Mouse (Mus musculus) ES-E14 (cell line): ENCODE measurements around the gene Pik3ap1.

Source experiments
- CHD2 ChIP-seq: IDR thresholded peaks from 2 replicates; pipeline ENCODE4 v1.6.1; 2014; ENCODE audit warnings: mild to moderate bottlenecking, low read depth, low read length, inconsistent platforms
- MAFK ChIP-seq: IDR thresholded peaks from 2 replicates; pipeline ENCODE4 v1.6.1; 2014; ENCODE audit warnings: mild to moderate bottlenecking, low read depth, low read length, inconsistent platforms; ENCODE audit not compliant: insufficient read depth
- ZC3H11A ChIP-seq: IDR thresholded peaks from 2 replicates; pipeline ENCODE4 v1.6.1; 2012; ENCODE audit warnings: low read depth, mild to moderate bottlenecking, inconsistent platforms, low read length, borderline replicate concordance
- ZNF384 ChIP-seq: IDR thresholded peaks from 2 replicates; pipeline ENCODE4 v1.6.1; 2012; ENCODE audit warnings: low read depth, low read length, inconsistent platforms

- no peak for TF ChIP-seq MAFK
- TF ChIP-seq CHD2, result no peak
- TF ChIP-seq ZC3H11A, result no peak
- no peak for TF ChIP-seq ZNF384
Observed at GRCm38 (mm10) chr19:41262712-41263629, 121.9 kb downstream of the Pik3ap1 start.
